Mouse (Mus musculus): Measurements from ENCODE around the gene Ythdf1. TPM values are rescaled to one million over a fixed set of nuclear protein-coding genes. Genes with fewer than 3 reads are reported as not detected.

Ythdf1 gene
- 87.9 TPM for total RNA-seq (2023)

GRCm38 (mm10) chr2:180920810-180921400 lies at the start of gene Ythdf1:
Gene Ythdf1 (minus strand): TSS chr2:180920949.

GRCm38 (mm10) chr2:180967010-180967763 lies 46.4 kb upstream of the Ythdf1 start, which contains the start of gene Arfgap1:
Gene Arfgap1 (plus strand): TSS chr2:180967225.

GRCm38 (mm10) chr2:180954061-180955047 lies 33.6 kb upstream of the Ythdf1 start, which contains the start of gene Nkain4:
Gene Nkain4 (minus strand): TSS chr2:180954699.

DNA sequence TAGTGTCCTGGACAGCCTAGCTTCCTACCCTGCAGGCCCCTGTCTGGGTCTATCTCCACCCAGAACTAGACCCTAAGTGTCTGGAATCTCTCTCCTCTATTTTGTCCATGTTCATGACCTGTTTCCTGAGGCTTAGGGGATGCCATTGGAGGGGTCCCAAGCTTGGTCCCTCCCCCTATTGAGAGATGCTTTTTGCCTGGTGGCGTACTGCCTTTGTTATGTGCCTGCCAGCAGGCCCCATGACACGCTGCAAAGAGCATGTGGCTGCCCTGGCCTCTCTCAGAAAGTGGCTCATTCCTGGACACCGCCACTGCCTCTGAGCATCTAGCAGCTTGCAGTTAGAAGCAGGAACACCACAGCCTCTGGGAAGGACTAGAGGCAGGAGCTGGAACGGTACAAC lies 8.0 kb upstream of the Ythdf1 start, which contains the start of gene Birc7:
Birc7 (plus strand) TSS at position 301 of the 400 bp plus-strand sequence.

Other genes with a start within 250 kb of the Ythdf1 start
- 90.3 TPM for gene Dido1, start 210.9 kb downstream of the Ythdf1 start, total RNA-seq (2023)
- gene Gid8, start 210.8 kb downstream of the Ythdf1 start, total RNA-seq (2023), result 53.0 TPM
- gene Slc17a9, start 195.7 kb downstream of the Ythdf1 start, total RNA-seq (2023), result 86.5 TPM
- gene Bhlhe23, start 144.0 kb downstream of the Ythdf1 start, total RNA-seq (2023), result not detected
- not detected for gene Birc7, start 8.1 kb upstream of the Ythdf1 start, total RNA-seq (2023)
- gene Nkain4, start 33.8 kb upstream of the Ythdf1 start, total RNA-seq (2023), result 2.7 TPM
- 82.4 TPM for gene Arfgap1, start 46.3 kb upstream of the Ythdf1 start, total RNA-seq (2023)
- 3.0 TPM for gene Col20a1, start 65.6 kb upstream of the Ythdf1 start, total RNA-seq (2023)
- gene Chrna4, start 122.6 kb upstream of the Ythdf1 start, total RNA-seq (2023), result not detected
- not detected for gene Kcnq2, start 214.4 kb upstream of the Ythdf1 start, total RNA-seq (2023)
- gene Eef1a2, start 236.1 kb upstream of the Ythdf1 start, total RNA-seq (2023), result not detected

Measured in CD4-positive naive resting alpha-beta T cell, adult 57 days (primary cell).